Mouse (Mus musculus) effector memory CD4-positive, alpha-beta T cell, adult 5 months (primary cell): ENCODE measurements around the gene Gata5. TPM values are rescaled to one million over a fixed set of nuclear protein-coding genes. Genes with fewer than 3 reads are reported as not detected.

Experiments
- polyA plus RNA-seq: library from polyadenylated mRNA; unstranded; fragments of 100-300 nt; shearing (Covaris generic); gene quantifications from one replicate; pipeline ENCODE4 v1.2.1, GENCODE M21; 2017

Gene Gata5
- not detected for polyA plus RNA-seq

GRCm38 (mm10) chr2:180334551-180334986 lies at the start of gene Gata5:
Gata5 (minus strand) TSS chr2:180334699.

GRCm38 (mm10) chr2:180289440-180290108 lies 44.9 kb downstream of the Gata5 start, which contains the start of gene Rbbp8nl:
Rbbp8nl (minus strand) TSS chr2:180289879.

Other genes starting within 250 kb of the Gata5 start
- gene Hrh3, start 230.2 kb downstream of the Gata5 start, polyA plus RNA-seq: not detected
- gene Osbpl2, start 215.4 kb downstream of the Gata5 start, polyA plus RNA-seq: 37.8 TPM
- 144 TPM for gene Adrm1, start 163.2 kb downstream of the Gata5 start, polyA plus RNA-seq
- 0.19 TPM for gene Lama5, start 108.8 kb downstream of the Gata5 start, polyA plus RNA-seq
- 837 TPM for gene Rps21, start 77.3 kb downstream of the Gata5 start, polyA plus RNA-seq
- 70.9 TPM for gene Cables2, start 61.2 kb downstream of the Gata5 start, polyA plus RNA-seq
- gene Rbbp8nl, start 44.8 kb downstream of the Gata5 start, polyA plus RNA-seq: not detected
- 3.8 TPM for gene Slco4a1, start 121.5 kb upstream of the Gata5 start, polyA plus RNA-seq
- gene Ntsr1, start 165.3 kb upstream of the Gata5 start, polyA plus RNA-seq: not detected
- 42.8 TPM for gene Mrgbp, start 246.6 kb upstream of the Gata5 start, polyA plus RNA-seq